Mouse (Mus musculus) brain, embryonic 14.5 days (tissue): Measurements from ENCODE around the gene Prlr. TPM values are rescaled to one million over a fixed set of nuclear protein-coding genes. Genes with fewer than 3 reads are reported as not detected.

ENCODE experiments used
- DNase-seq: peaks from one replicate; pipeline ENCODE4 v3.0.0-alpha.2; 2011; ENCODE audit warnings: low read depth
- CTCF ChIP-seq: fragments of 200-500 bp; IDR thresholded peaks from 2 replicates; pipeline ENCODE4 v1.5.1; 2012; ENCODE audit warnings: inconsistent platforms, mild to moderate bottlenecking, moderate library complexity, borderline replicate concordance; ENCODE audit not compliant: insufficient read depth, insufficient read length; ENCODE audit errors: extremely low read depth
- POLR2A ChIP-seq: fragments of 200-500 bp; IDR thresholded peaks from 2 replicates; pipeline ENCODE4 v1.6.1; 2012; ENCODE audit warnings: mild to moderate bottlenecking, inconsistent platforms, borderline replicate concordance; ENCODE audit not compliant: poor library complexity, insufficient read depth, insufficient read length, severe bottlenecking; ENCODE audit errors: extremely low read depth
- polyA plus RNA-seq: library from polyadenylated mRNA; depleted of rRNA; stranded (reverse); fragments of >200 nt; gene quantifications from 2 replicates; pipeline ENCODE4 v1.2.3, GENCODE M21; 2012

The Prlr gene
- polyA plus RNA-seq, 1 experiment: 0.52 TPM

GRCm38 (mm10) chr15:10236812-10237211 lies 59.8 kb downstream of the Prlr start:
- no peak for DNase-seq
- TF ChIP-seq CTCF (no peak), POLR2A (no peak)

GRCm38 (mm10) chr15:10238454-10238853 lies 61.4 kb downstream of the Prlr start:
- no peak for DNase-seq
- no peak for TF ChIP-seq CTCF
- no peak for TF ChIP-seq POLR2A

GRCm38 (mm10) chr15:10240228-10240795 lies 63.3 kb downstream of the Prlr start:
- TF ChIP-seq CTCF: no peak
- TF ChIP-seq POLR2A: no peak
- no peak for DNase-seq

- no peak for DNase-seq
- no peak for TF ChIP-seq CTCF
- TF ChIP-seq POLR2A: no peak
Observed at GRCm38 (mm10) chr15:10242250-10242649, 65.2 kb downstream of the Prlr start.

- no peak for DNase-seq
- no peak for TF ChIP-seq CTCF
- TF ChIP-seq POLR2A: no peak
Observed at GRCm38 (mm10) chr15:10249285-10249684, 72.2 kb downstream of the Prlr start.

GRCm38 (mm10) chr15:10250784-10251183 lies 73.7 kb downstream of the Prlr start:
- TF ChIP-seq POLR2A: no peak
- no peak for TF ChIP-seq CTCF
- no peak for DNase-seq

- TF ChIP-seq CTCF: no peak
- no peak for TF ChIP-seq POLR2A
- no peak for DNase-seq
Observed at GRCm38 (mm10) chr15:10252526-10252925, 75.5 kb downstream of the Prlr start.

- TF ChIP-seq CTCF (no peak), POLR2A (no peak)
- no peak for DNase-seq
Observed at GRCm38 (mm10) chr15:10262219-10262618, 85.2 kb downstream of the Prlr start.

GRCm38 (mm10) chr15:10262641-10263040 lies 85.6 kb downstream of the Prlr start:
- DNase-seq: no peak
- TF ChIP-seq CTCF (no peak), POLR2A (no peak)

- TF ChIP-seq POLR2A (no peak), CTCF (no peak)
- no peak for DNase-seq
Observed at GRCm38 (mm10) chr15:10263420-10263819, 86.4 kb downstream of the Prlr start.

- TF ChIP-seq CTCF (no peak), POLR2A (no peak)
- DNase-seq: peak; percentile 52
Observed at GRCm38 (mm10) chr15:10264885-10265284, 87.8 kb downstream of the Prlr start.

- TF ChIP-seq CTCF: no peak
- no peak for TF ChIP-seq POLR2A
- no peak for DNase-seq
Observed at GRCm38 (mm10) chr15:10267251-10267650, 90.2 kb downstream of the Prlr start.
